Mouse (Mus musculus): ENCODE data around the gene Phpt1. TPM values are rescaled to one million over a fixed set of nuclear protein-coding genes. Genes with fewer than 3 reads are reported as not detected.

Phpt1 gene
- polyA plus RNA-seq, 1 experiment from 2014 or later: 161 TPM

- Histone ChIP-seq H3K36me3 (ENCODE audit: control insufficient read depth, insufficient read depth, low read length) (no peaks in the 10 kb centered on the region), H3K27me3 (ENCODE audit: control insufficient read depth, insufficient read depth, low read length) (peaks cover 25% of the 10 kb centered on the region), H3K9me3 (ENCODE audit: control insufficient read depth, low read length) (no peaks in the 10 kb centered on the region), H3K4me3 (ENCODE audit: low read depth, low read length) (no peak overlapping the region), H3K9ac (ENCODE audit: low read depth, low read length) (no peak overlapping the region), H3K27ac (ENCODE audit: low read depth, low read length) (no peak overlapping the region), H3K4me2 (replicated peaks; ENCODE audit: low read depth, low read length) (0 out of 2 replicates have a peak overlapping the region, but pooled peaks have one; percentile 11), H3K4me1 (replicated peaks; ENCODE audit: control insufficient read depth, insufficient read depth, low read length) (peaks cover 18% of the 10 kb centered on the region)
- no peak for DNase-seq (ENCODE audit: low spot score)
- 95% methylated on average over 2 of the region's 2 CpGs for WGBS
- no peak for ATAC-seq (ENCODE audit: low FRiP score)
Observed at GRCm38 (mm10) chr2:25573068-25573467, 2.0 kb downstream of the Phpt1 start.

DNA sequence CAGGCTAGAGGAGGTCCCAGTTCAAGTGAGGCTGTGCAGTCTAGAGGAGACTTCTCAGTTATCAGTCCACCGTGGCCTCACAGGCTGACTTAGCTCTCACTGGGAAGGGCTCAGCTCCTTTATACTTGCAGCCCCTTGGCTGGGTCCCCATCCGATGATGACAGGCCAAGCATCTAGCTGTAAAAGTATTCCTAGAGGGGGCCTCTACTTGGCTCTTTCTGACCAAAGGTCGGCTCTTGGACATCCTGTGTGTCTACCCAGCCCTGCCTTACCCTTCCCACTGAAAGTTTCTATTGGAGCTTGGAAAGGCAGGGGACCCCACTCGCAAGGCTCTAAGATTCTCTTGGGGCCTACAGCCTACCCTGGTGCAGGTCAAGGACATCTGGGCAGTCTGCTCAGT lies 3.8 kb downstream of the Phpt1 start:
- Histone ChIP-seq H3K4me3 (ENCODE audit: low read depth, low read length) (no peak overlapping the region), H3K36me3 (ENCODE audit: control insufficient read depth, insufficient read depth, low read length) (no peaks in the 10 kb centered on the region), H3K9ac (ENCODE audit: low read depth, low read length) (no peak overlapping the region), H3K27ac (ENCODE audit: low read depth, low read length) (no peak overlapping the region), H3K4me2 (replicated peaks; ENCODE audit: low read depth, low read length) (no peak overlapping the region), H3K27me3 (ENCODE audit: control insufficient read depth, insufficient read depth, low read length) (peaks cover 6% of the 10 kb centered on the region), H3K4me1 (replicated peaks; ENCODE audit: control insufficient read depth, insufficient read depth, low read length) (peaks cover 10% of the 10 kb centered on the region), H3K9me3 (ENCODE audit: control insufficient read depth, low read length) (no peaks in the 10 kb centered on the region)
- DNase-seq (ENCODE audit: low spot score) (no peak), ATAC-seq (ENCODE audit: low FRiP score) (no peak)
- 88% methylated on average over 4 of the region's 4 CpGs for WGBS

DNA sequence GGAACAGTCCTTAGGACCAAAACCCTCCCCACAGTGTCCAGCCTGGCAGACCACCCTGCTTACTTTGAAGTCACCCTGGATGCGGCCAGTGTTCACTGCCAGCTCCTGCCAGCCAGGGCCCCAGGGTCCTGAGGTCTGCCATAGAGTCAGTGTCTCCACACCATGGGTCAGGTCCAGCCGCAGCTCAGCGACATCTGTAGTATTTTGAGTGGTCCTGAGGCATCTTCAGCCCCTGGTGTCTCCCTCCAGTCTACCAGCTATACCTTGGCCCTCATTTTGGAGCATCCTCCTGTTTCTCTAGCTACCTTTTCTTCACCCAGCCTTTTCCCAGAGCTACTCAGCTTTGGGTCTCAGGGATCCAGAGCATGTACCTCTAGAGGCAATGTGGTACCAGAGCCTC lies 5.7 kb downstream of the Phpt1 start:
- DNase-seq (ENCODE audit: low spot score) (no peak), ATAC-seq (ENCODE audit: low FRiP score) (no peak)
- no peak overlapping the region for H3K27ac ChIP-seq (ENCODE audit: low read depth, low read length)
- WGBS: 91% methylated on average over 3 of the region's 3 CpGs
- H3K4me1 ChIP-seq (replicated peaks; ENCODE audit: control insufficient read depth, insufficient read depth, low read length): peaks cover 7% of the 10 kb centered on the region; the same call in 1 of the 2 replicates
- H3K4me3 ChIP-seq (ENCODE audit: low read depth, low read length): no peak overlapping the region
- no peak overlapping the region for H3K4me2 ChIP-seq (replicated peaks; ENCODE audit: low read depth, low read length)
- H3K36me3 ChIP-seq (ENCODE audit: control insufficient read depth, insufficient read depth, low read length): peaks cover 3% of the 10 kb centered on the region; the same call in 1 of the 2 replicates
- H3K27me3 ChIP-seq (ENCODE audit: control insufficient read depth, insufficient read depth, low read length): no peaks in the 10 kb centered on the region
- no peak overlapping the region for H3K9ac ChIP-seq (ENCODE audit: low read depth, low read length)
- no peaks in the 10 kb centered on the region for H3K9me3 ChIP-seq (ENCODE audit: control insufficient read depth, low read length)

- H3K9ac ChIP-seq (ENCODE audit: low read depth, low read length): no peak overlapping the region
- no peak overlapping the region for H3K4me3 ChIP-seq (ENCODE audit: low read depth, low read length)
- ATAC-seq (ENCODE audit: low FRiP score): no peak
- no peak for DNase-seq (ENCODE audit: low spot score)
- no peaks in the 10 kb centered on the region for H3K9me3 ChIP-seq (ENCODE audit: control insufficient read depth, low read length)
- no peak overlapping the region for H3K4me2 ChIP-seq (replicated peaks; ENCODE audit: low read depth, low read length)
- 87% methylated on average over 6 of the region's 6 CpGs for WGBS
- peaks cover 2% of the 10 kb centered on the region; the same call in 1 of the 2 replicates for H3K4me1 ChIP-seq (replicated peaks; ENCODE audit: control insufficient read depth, insufficient read depth, low read length)
- no peaks in the 10 kb centered on the region for H3K27me3 ChIP-seq (ENCODE audit: control insufficient read depth, insufficient read depth, low read length)
- peaks cover 3% of the 10 kb centered on the region; the same call in 1 of the 2 replicates for H3K36me3 ChIP-seq (ENCODE audit: control insufficient read depth, insufficient read depth, low read length)
- H3K27ac ChIP-seq (ENCODE audit: low read depth, low read length): no peak overlapping the region
Observed at GRCm38 (mm10) chr2:25568473-25569019, 6.5 kb downstream of the Phpt1 start.

GRCm38 (mm10) chr2:25566558-25566957 lies 8.5 kb downstream of the Phpt1 start:
- Histone ChIP-seq H3K27ac (ENCODE audit: low read depth, low read length) (no peak overlapping the region), H3K4me3 (ENCODE audit: low read depth, low read length) (no peak overlapping the region), H3K4me1 (replicated peaks; ENCODE audit: control insufficient read depth, insufficient read depth, low read length) (no peaks in the 10 kb centered on the region), H3K27me3 (ENCODE audit: control insufficient read depth, insufficient read depth, low read length) (no peaks in the 10 kb centered on the region), H3K9me3 (ENCODE audit: control insufficient read depth, low read length) (no peaks in the 10 kb centered on the region), H3K9ac (ENCODE audit: low read depth, low read length) (no peak overlapping the region), H3K4me2 (replicated peaks; ENCODE audit: low read depth, low read length) (no peak overlapping the region), H3K36me3 (ENCODE audit: control insufficient read depth, insufficient read depth, low read length) (peaks cover 6% of the 10 kb centered on the region)
- DNase-seq (ENCODE audit: low spot score): peak; percentile 35
- 90% methylated on average over 6 of the region's 6 CpGs for WGBS
- 0 out of 2 replicates have a peak, but pooled peaks have one; percentile 17 for ATAC-seq (ENCODE audit: low FRiP score)

DNA sequence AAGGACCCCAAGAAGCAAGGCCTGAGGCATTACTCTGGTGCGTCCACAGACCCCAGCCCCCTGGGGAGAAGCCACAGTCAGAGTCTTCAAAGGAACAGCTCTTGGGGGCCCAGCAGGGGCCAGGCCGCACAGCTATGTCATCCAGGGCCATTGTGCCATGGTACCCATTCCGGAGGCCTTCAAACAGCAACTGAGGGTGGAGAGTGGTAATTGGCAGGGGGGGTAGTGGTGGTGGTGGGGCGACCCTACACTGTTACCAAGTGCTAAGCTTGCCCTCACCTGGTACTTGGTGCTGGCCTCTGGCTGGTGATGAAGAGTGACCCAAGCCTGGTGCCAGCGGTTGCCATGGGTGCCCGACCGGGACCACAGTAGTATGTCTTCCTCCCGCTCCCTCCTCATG lies 9.3 kb downstream of the Phpt1 start:
- H3K4me2 ChIP-seq (replicated peaks; ENCODE audit: low read depth, low read length): no peak overlapping the region
- no peak overlapping the region for H3K4me3 ChIP-seq (ENCODE audit: low read depth, low read length)
- ATAC-seq (ENCODE audit: low FRiP score): no peak
- H3K36me3 ChIP-seq (ENCODE audit: control insufficient read depth, insufficient read depth, low read length): peaks cover 11% of the 10 kb centered on the region
- H3K27me3 ChIP-seq (ENCODE audit: control insufficient read depth, insufficient read depth, low read length): no peaks in the 10 kb centered on the region
- H3K27ac ChIP-seq (ENCODE audit: low read depth, low read length): no peak overlapping the region
- no peaks in the 10 kb centered on the region for H3K4me1 ChIP-seq (replicated peaks; ENCODE audit: control insufficient read depth, insufficient read depth, low read length)
- no peak for DNase-seq (ENCODE audit: low spot score)
- WGBS: 89% methylated on average over 8 of the region's 8 CpGs
- no peaks in the 10 kb centered on the region for H3K9me3 ChIP-seq (ENCODE audit: control insufficient read depth, low read length)
- H3K9ac ChIP-seq (ENCODE audit: low read depth, low read length): no peak overlapping the region

DNA sequence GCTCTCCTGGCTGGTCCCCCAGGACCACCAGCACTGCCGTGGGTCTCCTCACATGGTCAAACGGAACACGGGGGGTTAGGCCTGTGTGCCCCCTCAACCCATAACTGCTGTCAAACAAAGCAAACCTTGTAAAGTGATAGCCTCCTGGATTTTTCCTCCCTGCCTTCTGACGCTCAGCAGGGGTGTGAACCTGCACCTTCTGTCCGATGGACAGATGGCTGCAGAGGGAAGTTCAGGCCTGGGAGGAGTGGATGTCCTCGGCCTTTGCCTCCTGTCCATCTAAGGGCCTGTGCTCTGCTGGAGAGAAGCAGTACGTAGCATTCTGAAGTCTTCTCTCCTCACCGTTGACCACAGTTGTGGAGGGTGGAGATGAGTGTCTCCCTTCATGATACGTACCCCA lies 13.1 kb downstream of the Phpt1 start:
- ATAC-seq (ENCODE audit: low FRiP score) (no peak), DNase-seq (ENCODE audit: low spot score) (no peak)
- H3K36me3 ChIP-seq (ENCODE audit: control insufficient read depth, insufficient read depth, low read length): peaks cover 11% of the 10 kb centered on the region
- no peaks in the 10 kb centered on the region for H3K9me3 ChIP-seq (ENCODE audit: control insufficient read depth, low read length)
- H3K4me1 ChIP-seq (replicated peaks; ENCODE audit: control insufficient read depth, insufficient read depth, low read length): peaks cover 3% of the 10 kb centered on the region; the same call in 1 of the 2 replicates
- no peak overlapping the region for H3K9ac ChIP-seq (ENCODE audit: low read depth, low read length)
- H3K4me2 ChIP-seq (replicated peaks; ENCODE audit: low read depth, low read length): no peak overlapping the region
- WGBS: 83% methylated on average over 9 of the region's 9 CpGs
- H3K27ac ChIP-seq (ENCODE audit: low read depth, low read length): no peak overlapping the region
- no peaks in the 10 kb centered on the region for H3K27me3 ChIP-seq (ENCODE audit: control insufficient read depth, insufficient read depth, low read length)
- no peak overlapping the region for H3K4me3 ChIP-seq (ENCODE audit: low read depth, low read length)

GRCm38 (mm10) chr2:25560551-25560950 lies 14.5 kb downstream of the Phpt1 start:
- Histone ChIP-seq H3K9ac (ENCODE audit: low read depth, low read length) (no peak overlapping the region), H3K4me3 (ENCODE audit: low read depth, low read length) (no peak overlapping the region), H3K4me2 (replicated peaks; ENCODE audit: low read depth, low read length) (no peak overlapping the region), H3K27me3 (ENCODE audit: control insufficient read depth, insufficient read depth, low read length) (no peaks in the 10 kb centered on the region), H3K27ac (ENCODE audit: low read depth, low read length) (no peak overlapping the region), H3K36me3 (ENCODE audit: control insufficient read depth, insufficient read depth, low read length) (peaks cover 11% of the 10 kb centered on the region), H3K9me3 (ENCODE audit: control insufficient read depth, low read length) (no peaks in the 10 kb centered on the region), H3K4me1 (replicated peaks; ENCODE audit: control insufficient read depth, insufficient read depth, low read length) (peaks cover 3% of the 10 kb centered on the region; the same call in 1 of the 2 replicates)
- DNase-seq (ENCODE audit: low spot score) (no peak), ATAC-seq (ENCODE audit: low FRiP score) (no peak)
- 92% methylated on average over 8 of the region's 8 CpGs for WGBS

- 79% methylated on average over 6 of the region's 6 CpGs for WGBS
- DNase-seq (ENCODE audit: low spot score) (no peak), ATAC-seq (ENCODE audit: low FRiP score) (no peak)
- H3K27me3 ChIP-seq (ENCODE audit: control insufficient read depth, insufficient read depth, low read length): no peaks in the 10 kb centered on the region
- peak overlapping the region; percentile 94; the same call in 1 of the 2 replicates for H3K9ac ChIP-seq (ENCODE audit: low read depth, low read length)
- H3K4me3 ChIP-seq (ENCODE audit: low read depth, low read length): peak overlapping the region; percentile 97
- H3K27ac ChIP-seq (ENCODE audit: low read depth, low read length): no peak overlapping the region
- peaks cover 8% of the 10 kb centered on the region for H3K36me3 ChIP-seq (ENCODE audit: control insufficient read depth, insufficient read depth, low read length)
- peak overlapping the region; percentile 84 for H3K4me2 ChIP-seq (replicated peaks; ENCODE audit: low read depth, low read length)
- no peaks in the 10 kb centered on the region for H3K9me3 ChIP-seq (ENCODE audit: control insufficient read depth, low read length)
- peaks cover 3% of the 10 kb centered on the region; the same call in 1 of the 2 replicates for H3K4me1 ChIP-seq (replicated peaks; ENCODE audit: control insufficient read depth, insufficient read depth, low read length)
Observed at GRCm38 (mm10) chr2:25558774-25559173, 16.2 kb downstream of the Phpt1 start.
